Mouse (Mus musculus): Measurements from ENCODE around the gene G3bp1.

Gene G3bp1

DNA sequence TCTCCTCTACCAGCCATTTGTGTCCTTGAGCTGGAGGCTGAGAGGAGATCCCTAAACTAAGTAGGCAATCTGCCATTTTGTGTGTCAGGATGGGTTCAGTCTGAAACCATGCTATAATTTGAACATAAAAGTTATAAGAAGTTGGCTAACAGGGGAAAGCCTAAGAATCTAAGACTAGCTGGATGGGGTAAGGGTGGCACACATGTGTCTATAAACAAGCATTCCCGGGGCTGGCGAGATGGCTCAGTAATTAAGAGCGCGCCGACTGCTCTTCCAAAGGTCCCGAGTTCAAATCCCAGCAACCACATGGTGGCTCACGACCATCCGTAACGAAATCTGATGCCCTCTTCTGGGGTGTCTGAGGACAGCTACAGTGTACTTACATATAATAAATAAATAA is 7.3 kb upstream of the G3bp1 start:
- no peak for ATAC-seq (ENCODE audit: insufficient number of reproducible peaks, low FRiP score, low TSS enrichment)

GRCm38 (mm10) chr11:55464707-55465106 is 4.8 kb upstream of the G3bp1 start:
- ATAC-seq (ENCODE audit: insufficient number of reproducible peaks, low FRiP score, low TSS enrichment), result no peak

DNA sequence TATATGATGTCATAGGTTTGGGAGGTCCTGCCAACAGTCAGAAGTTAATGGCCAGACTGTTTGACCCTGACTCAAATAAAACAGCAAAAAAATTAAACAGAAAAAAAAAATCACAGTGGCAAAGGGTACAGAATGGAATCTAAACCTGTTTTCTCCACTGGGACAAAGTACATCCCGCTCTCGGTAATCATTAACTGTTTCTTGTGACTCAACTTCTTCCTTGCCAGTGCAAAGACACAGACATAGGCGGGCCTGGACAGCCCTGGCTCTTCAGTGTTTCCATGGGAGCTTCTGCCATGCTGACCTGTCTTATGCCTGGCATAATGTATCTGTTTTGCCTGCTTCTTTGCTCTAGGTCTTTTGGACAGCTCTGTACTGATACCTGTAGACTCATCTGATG is 4.3 kb upstream of the G3bp1 start:
- no peak for ATAC-seq (ENCODE audit: insufficient number of reproducible peaks, low FRiP score, low TSS enrichment)

DNA sequence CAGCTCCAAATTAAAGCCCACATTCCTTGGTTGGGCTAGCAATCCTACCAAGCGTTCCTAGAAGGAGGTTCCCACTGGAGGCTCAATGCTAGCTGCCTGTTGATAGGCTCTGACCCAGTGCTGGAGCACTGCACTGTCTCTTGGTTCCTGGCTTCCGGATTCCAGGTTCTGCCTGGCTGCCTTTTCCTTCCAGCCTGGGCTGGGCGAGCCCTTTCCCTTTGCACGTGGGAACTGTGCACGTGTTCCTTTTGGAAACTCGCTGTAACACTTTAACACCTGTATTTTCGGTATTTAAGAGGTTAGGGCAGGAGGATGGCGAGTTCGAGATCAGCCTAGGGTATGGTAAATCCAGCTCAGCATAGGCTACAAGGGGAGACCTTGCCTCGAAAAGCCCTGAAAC is 1.5 kb upstream of the G3bp1 start:
- ATAC-seq (ENCODE audit: insufficient number of reproducible peaks, low FRiP score, low TSS enrichment), result no peak

- no peak; the same call in 1 of the 2 replicates for ATAC-seq (ENCODE audit: insufficient number of reproducible peaks, low FRiP score, low TSS enrichment)
Measured at GRCm38 (mm10) chr11:55468611-55469047, 856 bp upstream of the G3bp1 start.

GRCm38 (mm10) chr11:55469923-55470691 is 622 bp downstream of the G3bp1 start:
- peak; percentile 1; the same call in 1 of the 2 replicates for ATAC-seq (ENCODE audit: insufficient number of reproducible peaks, low FRiP score, low TSS enrichment)

DNA sequence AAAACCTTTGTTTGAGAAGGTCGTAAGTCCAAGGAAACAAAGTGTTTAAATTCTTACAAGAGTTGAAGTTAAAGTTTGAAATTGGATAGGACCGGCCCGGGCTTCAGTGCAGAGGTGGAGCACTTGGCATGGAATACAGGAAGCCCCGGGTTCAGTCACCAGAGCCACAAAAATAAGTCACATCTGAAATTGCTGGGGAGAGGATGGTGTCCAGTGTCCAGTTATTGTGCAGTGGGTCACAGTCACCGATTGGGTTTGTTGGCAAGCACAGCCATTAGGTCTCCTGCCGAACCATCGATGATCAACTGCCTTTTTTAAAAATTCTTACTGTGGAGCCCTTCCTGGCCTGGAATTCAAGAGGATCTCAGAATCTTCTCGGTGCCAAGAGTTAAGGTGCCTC is 1.3 kb downstream of the G3bp1 start:
- no peak for ATAC-seq (ENCODE audit: insufficient number of reproducible peaks, low FRiP score, low TSS enrichment)

GRCm38 (mm10) chr11:55471467-55471866 is 2.0 kb downstream of the G3bp1 start:
- ATAC-seq (ENCODE audit: insufficient number of reproducible peaks, low FRiP score, low TSS enrichment), result no peak

GRCm38 (mm10) chr11:55473219-55473618 is 3.7 kb downstream of the G3bp1 start:
- ATAC-seq (ENCODE audit: insufficient number of reproducible peaks, low FRiP score, low TSS enrichment), result no peak

GRCm38 (mm10) chr11:55485443-55485842 is 16.0 kb downstream of the G3bp1 start:
- no peak for ATAC-seq (ENCODE audit: insufficient number of reproducible peaks, low FRiP score, low TSS enrichment)

GRCm38 (mm10) chr11:55496158-55496557 is 26.7 kb downstream of the G3bp1 start:
- no peak for ATAC-seq (ENCODE audit: insufficient number of reproducible peaks, low FRiP score, low TSS enrichment)

DNA sequence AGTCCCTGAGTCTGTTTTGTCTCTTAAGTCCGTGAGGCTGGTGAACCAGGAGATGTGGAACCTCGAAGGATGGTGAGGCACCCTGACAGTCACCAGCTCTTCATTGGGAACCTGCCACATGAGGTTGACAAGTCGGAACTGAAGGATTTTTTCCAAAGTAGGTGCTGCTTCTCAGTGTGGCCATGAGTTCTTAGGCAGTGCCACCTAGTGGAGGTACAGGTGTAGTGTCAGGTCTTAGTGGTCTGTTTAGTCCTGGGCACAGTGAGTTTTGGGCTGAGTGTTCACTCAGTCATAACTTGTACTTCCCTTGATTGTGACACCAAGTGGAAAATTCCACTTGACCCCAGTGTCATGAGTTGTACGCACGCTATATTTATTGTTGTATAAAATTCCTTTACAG is 28.4 kb downstream of the G3bp1 start:
- 0 out of 2 replicates have a peak, but pooled peaks have one; percentile 49 for ATAC-seq (ENCODE audit: insufficient number of reproducible peaks, low FRiP score, low TSS enrichment)

GRCm38 (mm10) chr11:55501955-55502531 is 32.6 kb downstream of the G3bp1 start:
- ATAC-seq (ENCODE audit: insufficient number of reproducible peaks, low FRiP score, low TSS enrichment), result no peak

DNA sequence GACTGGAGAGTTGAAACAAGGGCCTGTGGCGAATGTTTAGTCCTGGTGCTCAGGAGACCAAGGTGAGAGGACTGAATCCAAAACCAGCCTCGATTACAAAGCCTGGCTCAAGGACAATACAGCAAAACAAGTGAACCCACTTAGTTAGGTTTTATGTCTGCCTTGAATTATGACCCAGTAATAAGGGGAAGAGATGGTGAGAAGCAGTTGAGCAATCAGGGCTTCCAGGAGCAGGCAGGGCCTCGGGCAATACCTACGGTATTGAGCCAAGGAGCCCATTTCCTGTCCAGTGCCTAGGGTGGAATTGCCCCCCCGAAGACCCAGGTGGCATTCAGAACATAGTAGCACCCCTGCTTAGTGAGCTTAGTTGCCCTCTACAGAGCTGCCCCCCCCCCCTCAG is 33.4 kb downstream of the G3bp1 start:
- no peak for ATAC-seq (ENCODE audit: insufficient number of reproducible peaks, low FRiP score, low TSS enrichment)

DNA sequence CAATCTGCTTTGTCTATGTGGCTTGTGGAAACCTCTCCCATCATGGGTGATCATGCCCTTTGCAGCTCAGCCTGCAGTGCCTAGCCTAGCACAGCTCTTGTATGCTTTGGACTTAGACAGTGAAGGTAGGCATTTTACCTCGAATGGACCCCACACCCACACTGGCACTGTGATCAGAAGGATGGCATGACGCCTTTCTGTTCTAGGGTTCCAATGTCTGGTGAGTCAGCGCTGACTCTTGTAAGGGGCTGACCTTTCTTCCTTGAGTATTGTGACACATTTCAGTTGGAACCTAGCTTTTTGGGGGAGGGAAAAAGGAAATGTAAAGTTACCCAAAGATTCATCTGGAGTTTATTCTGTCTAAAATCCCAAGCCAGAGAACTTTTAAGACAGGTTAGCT is 36.0 kb downstream of the G3bp1 start:
- ATAC-seq (ENCODE audit: insufficient number of reproducible peaks, low FRiP score, low TSS enrichment), result no peak

GRCm38 (mm10) chr11:55511374-55511773 is 41.9 kb downstream of the G3bp1 start:
- ATAC-seq (ENCODE audit: insufficient number of reproducible peaks, low FRiP score, low TSS enrichment), result no peak

DNA sequence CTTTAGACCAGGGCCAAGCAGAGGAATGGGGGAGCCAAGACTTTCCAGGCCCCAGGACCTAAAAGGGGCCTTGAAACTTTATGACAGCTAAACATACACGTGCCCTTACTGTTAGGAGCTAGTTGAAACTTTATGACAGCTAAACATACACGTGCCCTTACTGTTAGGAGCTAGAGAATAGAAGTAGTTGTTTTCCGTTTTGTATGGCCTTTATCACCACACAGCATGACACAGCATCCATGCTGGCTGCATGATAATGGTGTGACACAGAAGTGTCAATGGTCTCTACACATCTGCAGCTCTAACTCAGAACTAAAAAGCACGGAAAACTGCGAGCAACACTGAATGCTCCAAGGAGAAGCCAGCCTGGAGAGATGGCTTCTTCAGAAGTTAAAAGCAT is 48.2 kb downstream of the G3bp1 start:
- ATAC-seq (ENCODE audit: insufficient number of reproducible peaks, low FRiP score, low TSS enrichment), result no peak

- ATAC-seq (ENCODE audit: insufficient number of reproducible peaks, low FRiP score, low TSS enrichment), result peak; percentile 70
Measured at GRCm38 (mm10) chr11:55518806-55519674, 49.6 kb downstream of the G3bp1 start.

DNA sequence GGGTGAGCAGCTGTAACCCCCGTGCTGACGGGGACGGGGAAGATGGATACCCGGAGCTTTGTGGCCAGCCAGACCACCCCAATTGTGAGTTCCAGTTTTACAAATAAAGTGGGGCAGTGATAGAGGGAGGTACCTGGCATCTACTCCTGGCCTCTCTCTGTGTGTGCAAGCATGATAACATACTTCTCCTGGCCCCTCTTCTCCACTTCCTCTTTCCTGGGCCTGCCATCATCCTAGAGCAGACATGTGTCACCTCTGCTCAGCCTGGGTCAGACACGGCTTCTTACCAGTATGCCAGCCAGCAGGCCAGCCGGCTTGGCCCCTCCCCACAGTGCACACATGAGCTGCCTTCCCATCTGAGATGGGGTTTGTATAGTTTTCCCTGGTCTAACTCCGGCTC is 61.3 kb downstream of the G3bp1 start:
- no peak for ATAC-seq (ENCODE audit: insufficient number of reproducible peaks, low FRiP score, low TSS enrichment)

- ATAC-seq (ENCODE audit: insufficient number of reproducible peaks, low FRiP score, low TSS enrichment), result peak; percentile 80
Measured at GRCm38 (mm10) chr11:55533378-55533777, 63.9 kb downstream of the G3bp1 start.

GRCm38 (mm10) chr11:55534766-55535165 is 65.3 kb downstream of the G3bp1 start:
- no peak for ATAC-seq (ENCODE audit: insufficient number of reproducible peaks, low FRiP score, low TSS enrichment)

All from cerebellum, adult (tissue).